Mouse (Mus musculus): ENCODE measurements around the gene Clca4a. TPM values are rescaled to one million over a fixed set of nuclear protein-coding genes. Genes with fewer than 3 reads are reported as not detected.
"Not testable (repeated sequence)": the region's sequence is repeated elsewhere in the genome, so short reads cannot be mapped to it uniquely, and the experiment has no call there.

The Clca4a gene
- total RNA-seq (2022) = under 1 TPM in 2 of 4 experiments, not detected in 2; 0.08 to 0.18 TPM

- no peak for DNase-seq (ENCODE audit: low spot score in 2 of 2)
These were observed at the start of gene Clca4a for GRCm38 (mm10) chr3:144974945-144975344. Gene Clca4a, minus strand, starts transcription at chr3:144975045.

- no peak for DNase-seq (ENCODE audit: low spot score in 2 of 2)
These were observed 43.0 kb upstream of the Clca4a start for GRCm38 (mm10) chr3:145017807-145018206.

GRCm38 (mm10) chr3:145004422-145004821, 29.6 kb upstream of the Clca4a start:
- no peak for DNase-seq (ENCODE audit: low spot score in 2 of 2)

GRCm38 (mm10) chr3:145000912-145001311, 26.1 kb upstream of the Clca4a start:
- no peak for DNase-seq (ENCODE audit: low spot score in 2 of 2)

GRCm38 (mm10) chr3:144993055-144993454, 18.2 kb upstream of the Clca4a start:
- no peak for DNase-seq (ENCODE audit: low spot score in 2 of 2)

GRCm38 (mm10) chr3:144992618-144993017, 17.8 kb upstream of the Clca4a start:
- DNase-seq (ENCODE audit: low spot score in 2 of 2) = no peak

- no peak for DNase-seq (ENCODE audit: low spot score in 2 of 2)
These were observed 11.0 kb upstream of the Clca4a start for GRCm38 (mm10) chr3:144985890-144986289.

GRCm38 (mm10) chr3:144980551-144980950, 5.7 kb upstream of the Clca4a start:
- DNase-seq (ENCODE audit: low spot score in 2 of 2) = no peak

GRCm38 (mm10) chr3:144977631-144978030, 2.8 kb upstream of the Clca4a start:
- no peak for DNase-seq (ENCODE audit: low spot score in 2 of 2)

- DNase-seq (ENCODE audit: low spot score in 2 of 2) = no peak
These were observed 1.2 kb upstream of the Clca4a start for GRCm38 (mm10) chr3:144976091-144976490.

GRCm38 (mm10) chr3:144971553-144972270, 3.1 kb downstream of the Clca4a start:
- no peak for DNase-seq (ENCODE audit: low spot score in 2 of 2)

GRCm38 (mm10) chr3:144969755-144970154, 5.1 kb downstream of the Clca4a start:
- DNase-seq (ENCODE audit: low spot score in 2 of 2) = no peak

- DNase-seq (ENCODE audit: low spot score in 2 of 2) = no peak
These were observed 8.8 kb downstream of the Clca4a start for GRCm38 (mm10) chr3:144966074-144966473.

- DNase-seq (ENCODE audit: low spot score in 2 of 2) = no peak
These were observed 24.0 kb downstream of the Clca4a start for GRCm38 (mm10) chr3:144950829-144951228.

- not testable (repeated sequence) for DNase-seq (ENCODE audit: low spot score in 2 of 2)
These were observed 27.5 kb downstream of the Clca4a start for GRCm38 (mm10) chr3:144947376-144947775.

- DNase-seq (ENCODE audit: low spot score in 2 of 2) = not testable (repeated sequence)
These were observed 41.2 kb downstream of the Clca4a start for GRCm38 (mm10) chr3:144933625-144934024.

- no peak for DNase-seq (ENCODE audit: low spot score in 2 of 2)
These were observed 41.8 kb downstream of the Clca4a start for GRCm38 (mm10) chr3:144933011-144933491.

- no peak for DNase-seq (ENCODE audit: low spot score in 2 of 2)
These were observed 42.5 kb downstream of the Clca4a start, which contains the start of gene Clca4b for GRCm38 (mm10) chr3:144932335-144932734. Gene Clca4b, minus strand, starts transcription at chr3:144932529.

GRCm38 (mm10) chr3:144914014-144914413, 60.8 kb downstream of the Clca4a start:
- DNase-seq (ENCODE audit: low spot score in 2 of 2) = no peak

Data from gastrocnemius, adult 8-10 months (tissue).